Mouse (Mus musculus) forebrain, embryonic 11.5 days (tissue): Measurements from ENCODE around the gene Ache. TPM values are rescaled to one million over a fixed set of nuclear protein-coding genes. Genes with fewer than 3 reads are reported as not detected.

Source experiments
- ATAC-seq: fragments of 200-750 bp; cut with Nextera tagmentation; replicated peaks from 2 replicates; pipeline ENCODE4 v1.8.0; 2017; ENCODE audit warnings: moderate TSS enrichment; ENCODE audit not compliant: low FRiP score
- DNase-seq: peaks from one replicate; pipeline ENCODE4 v3.0.0-alpha.2; 2017; ENCODE audit warnings: low spot score
- H3K27ac ChIP-seq: fragments of 300-500 bp; sonication (generic); 2 replicates; pipeline ENCODE4 v1.5.1; 2014; ENCODE audit warnings: low read depth, low read length
- H3K27me3 ChIP-seq: fragments of 300-500 bp; sonication (generic); 2 replicates; pipeline ENCODE4 v1.6.1; 2014; ENCODE audit warnings: mild to moderate bottlenecking, low read length, mixed read lengths; ENCODE audit not compliant: control insufficient read depth, insufficient read depth
- H3K36me3 ChIP-seq: fragments of 300-500 bp; sonication (generic); 2 replicates; pipeline ENCODE4 v1.6.1; 2014; ENCODE audit warnings: mild to moderate bottlenecking, low read length, moderate library complexity, mixed read lengths; ENCODE audit not compliant: control insufficient read depth, insufficient read depth
- H3K4me1 ChIP-seq: fragments of 300-500 bp; sonication (generic); replicated peaks from 2 replicates; pipeline ENCODE4 v1.6.1; 2014; ENCODE audit warnings: low read length, mixed read lengths; ENCODE audit not compliant: control insufficient read depth, insufficient read depth
- H3K4me2 ChIP-seq: fragments of 300-500 bp; sonication (generic); 2 replicates; pipeline ENCODE4 v1.6.1; 2014; ENCODE audit warnings: low read depth, mild to moderate bottlenecking, low read length, moderate library complexity, mixed read lengths; ENCODE audit not compliant: severe bottlenecking
- H3K4me3 ChIP-seq: fragments of 300-500 bp; sonication (generic); 2 replicates; pipeline ENCODE4 v1.5.1; 2014; ENCODE audit warnings: low read depth, low read length
- H3K9ac ChIP-seq: fragments of 300-500 bp; sonication (generic); 2 replicates; pipeline ENCODE4 v1.6.1; 2014; ENCODE audit warnings: low read length
- H3K9me3 ChIP-seq: fragments of 300-500 bp; sonication (generic); 2 replicates; pipeline ENCODE4 v1.6.1; 2016; ENCODE audit warnings: low read length, mixed read lengths; ENCODE audit not compliant: control insufficient read depth
- WGBS: fragments of 180-500 bp; shearing (Covaris S2); extraction: QIAGEN DNeasy Blood & Tissue Kit; methylation state at CpG from one replicate; pipeline ENCODE4 v1.1.7; 2014; 5-methylcytosine and 5-hydroxymethylcytosine counted together
- polyA plus RNA-seq: library from polyadenylated mRNA; unstranded; fragments of >200 nt; fragmentation: Nextera tagmentation; extraction: Ambion mirVana; gene quantifications from 2 replicates; pipeline ENCODE4 v1.2.1, GENCODE M21; 2014

Ache gene
- polyA plus RNA-seq, 1 experiment from 2014 or later = 3.0 TPM

DNA sequence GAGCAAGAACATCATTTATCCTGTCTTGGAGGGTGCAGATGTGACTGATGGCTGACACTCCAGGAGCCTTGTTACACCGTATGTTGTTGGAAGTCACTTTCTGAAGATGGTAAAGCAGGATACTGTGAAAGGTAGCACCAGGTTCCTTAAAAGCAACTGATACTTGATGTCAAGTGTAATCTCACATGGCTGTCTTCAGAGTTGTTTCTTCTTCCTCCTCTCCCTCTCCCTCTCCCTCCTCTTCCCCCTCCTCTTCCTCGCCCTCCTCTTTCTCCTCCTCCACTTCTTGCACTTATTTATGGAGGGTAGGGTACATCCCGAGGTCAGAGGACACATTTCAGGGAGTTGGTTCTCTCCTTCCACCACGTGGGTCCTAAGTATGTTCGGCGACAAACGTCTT, 1.3 kb upstream of the Ache start:
- Histone ChIP-seq H3K4me2 (no peak overlapping the region), H3K4me1 (peaks cover 13% of the 10 kb centered on the region), H3K27me3 (peaks cover 33% of the 10 kb centered on the region), H3K9me3 (no peaks in the 10 kb centered on the region), H3K9ac (no peak overlapping the region), H3K27ac (no peak overlapping the region), H3K36me3 (no peaks in the 10 kb centered on the region), H3K4me3 (no peak overlapping the region)
- WGBS = 55% methylated on average over 7 of the region's 7 CpGs
- DNase-seq (no peak), ATAC-seq (no peak)

DNA sequence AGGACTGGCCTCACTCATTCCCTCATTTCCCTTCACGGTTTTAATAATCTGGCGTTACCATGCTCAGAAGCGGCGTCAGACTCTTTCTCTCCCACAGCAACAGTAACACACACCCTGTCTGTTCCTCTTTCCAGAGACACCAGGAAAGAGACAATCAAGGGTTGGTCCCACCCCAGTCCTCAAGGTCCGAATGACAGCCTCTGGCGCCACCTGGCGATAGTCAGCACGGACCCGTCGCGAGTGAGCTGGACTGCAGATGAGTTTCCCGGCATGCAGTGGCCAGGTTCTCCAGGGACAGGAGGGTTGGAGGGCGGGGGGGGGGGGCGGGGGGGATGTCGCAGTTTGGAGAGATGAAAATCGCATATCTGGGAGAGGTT, 676 bp upstream of the Ache start:
- Histone ChIP-seq H3K9ac (peak overlapping the region; percentile 52; the same call in 1 of the 2 replicates), H3K27ac (no peak overlapping the region)
- ATAC-seq = peak; percentile 65

GRCm38 (mm10) chr5:137287953-137288743, 829 bp downstream of the Ache start:
- Histone ChIP-seq H3K9ac (peak overlapping the region; percentile 55), H3K4me2 (peak overlapping the region; percentile 88), H3K9me3 (no peaks in the 10 kb centered on the region), H3K36me3 (no peaks in the 10 kb centered on the region), H3K4me3 (peak overlapping the region; percentile 41), H3K4me1 (peaks cover 13% of the 10 kb centered on the region), H3K27me3 (peaks cover 37% of the 10 kb centered on the region), H3K27ac (no peak overlapping the region)
- ATAC-seq (no peak), DNase-seq (peak; percentile 73)
- 1% methylated on average over 58 of the region's 65 CpGs for WGBS

More for the DNA sequence above, 676 bp upstream of the Ache start:
- H3K4me2 ChIP-seq = peak overlapping the region; percentile 88
- peak overlapping the region; percentile 41 for H3K4me3 ChIP-seq
- peaks cover 13% of the 10 kb centered on the region for H3K4me1 ChIP-seq
- under 1% methylated on average over 16 of the region's 16 CpGs for WGBS
- H3K27me3 ChIP-seq = peaks cover 35% of the 10 kb centered on the region
- peak; percentile 94 for DNase-seq
- no peaks in the 10 kb centered on the region for H3K36me3 ChIP-seq
- no peaks in the 10 kb centered on the region for H3K9me3 ChIP-seq

- no peak for ATAC-seq
- 1% methylated on average over 25 of the region's 25 CpGs for WGBS
Observed at GRCm38 (mm10) chr5:137288999-137289470, 1.7 kb downstream of the Ache start.

GRCm38 (mm10) chr5:137289591-137290365, 2.5 kb downstream of the Ache start:
- H3K9me3 ChIP-seq = no peaks in the 10 kb centered on the region
- H3K4me1 ChIP-seq = peaks cover 15% of the 10 kb centered on the region
- no peaks in the 10 kb centered on the region; the same call in 1 of the 2 replicates for H3K36me3 ChIP-seq
- peaks cover 37% of the 10 kb centered on the region for H3K27me3 ChIP-seq
- no peak overlapping the region; the same call in 1 of the 2 replicates for H3K4me2 ChIP-seq
- WGBS = 49% methylated on average over 13 of the region's 13 CpGs
- H3K4me3 ChIP-seq = 0 out of 2 replicates have a peak overlapping the region, but pooled peaks have one; percentile 4
- no peak overlapping the region for H3K27ac ChIP-seq
- DNase-seq (no peak), ATAC-seq (no peak)
- H3K9ac ChIP-seq = no peak overlapping the region

More at GRCm38 (mm10) chr5:137288999-137289470, 1.7 kb downstream of the Ache start:
- H3K4me3 ChIP-seq = peak overlapping the region; percentile 41
- no peaks in the 10 kb centered on the region for H3K9me3 ChIP-seq
- DNase-seq = peak; percentile 81
- no peak overlapping the region for H3K27ac ChIP-seq
- H3K27me3 ChIP-seq = peaks cover 37% of the 10 kb centered on the region
- H3K4me1 ChIP-seq = peaks cover 13% of the 10 kb centered on the region
- H3K9ac ChIP-seq = no peak overlapping the region
- H3K36me3 ChIP-seq = no peaks in the 10 kb centered on the region
- H3K4me2 ChIP-seq = peak overlapping the region; percentile 88

DNA sequence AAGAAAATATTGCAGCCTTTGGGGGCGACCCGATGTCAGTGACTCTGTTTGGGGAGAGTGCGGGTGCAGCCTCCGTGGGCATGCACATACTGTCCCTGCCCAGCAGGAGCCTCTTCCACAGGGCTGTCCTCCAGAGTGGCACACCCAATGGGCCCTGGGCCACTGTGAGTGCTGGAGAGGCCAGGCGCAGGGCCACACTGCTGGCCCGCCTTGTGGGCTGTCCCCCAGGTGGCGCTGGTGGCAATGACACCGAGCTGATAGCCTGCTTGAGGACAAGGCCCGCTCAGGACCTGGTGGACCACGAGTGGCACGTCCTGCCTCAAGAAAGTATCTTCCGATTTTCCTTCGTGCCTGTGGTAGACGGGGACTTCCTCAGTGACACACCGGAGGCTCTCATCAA, 3.4 kb downstream of the Ache start:
- H3K9ac ChIP-seq = no peak overlapping the region
- peak overlapping the region; percentile 11; the same call in 1 of the 2 replicates for H3K4me2 ChIP-seq
- 0 out of 2 replicates have a peak overlapping the region, but pooled peaks have one; percentile 31 for H3K27ac ChIP-seq
- H3K9me3 ChIP-seq = no peaks in the 10 kb centered on the region
- H3K4me3 ChIP-seq = no peak overlapping the region
- no peaks in the 10 kb centered on the region; the same call in 1 of the 2 replicates for H3K36me3 ChIP-seq
- peaks cover 19% of the 10 kb centered on the region for H3K4me1 ChIP-seq
- ATAC-seq (no peak), DNase-seq (peak; percentile 83)
- peaks cover 37% of the 10 kb centered on the region for H3K27me3 ChIP-seq
- 19% methylated on average over 15 of the region's 15 CpGs for WGBS

GRCm38 (mm10) chr5:137291381-137291926, 4.1 kb downstream of the Ache start:
- Histone ChIP-seq H3K4me1 (peaks cover 19% of the 10 kb centered on the region), H3K9me3 (no peaks in the 10 kb centered on the region), H3K36me3 (peaks cover 4% of the 10 kb centered on the region; the same call in 1 of the 2 replicates), H3K27me3 (peaks cover 37% of the 10 kb centered on the region), H3K9ac (no peak overlapping the region), H3K27ac (no peak overlapping the region), H3K4me2 (no peak overlapping the region), H3K4me3 (no peak overlapping the region)
- WGBS = 72% methylated on average over 15 of the region's 15 CpGs
- DNase-seq (no peak), ATAC-seq (no peak)

- Histone ChIP-seq H3K4me1 (peaks cover 9% of the 10 kb centered on the region), H3K4me2 (peak overlapping the region; percentile 98), H3K27ac (no peak overlapping the region), H3K27me3 (peaks cover 25% of the 10 kb centered on the region), H3K9me3 (no peaks in the 10 kb centered on the region), H3K4me3 (peak overlapping the region; percentile 54), H3K36me3 (peaks cover 20% of the 10 kb centered on the region), H3K9ac (peak overlapping the region; percentile 77)
- WGBS = 0% methylated on average over 15 of the region's 15 CpGs
- peak; percentile 34 for ATAC-seq
- DNase-seq = peak; percentile 84
Observed at GRCm38 (mm10) chr5:137293282-137293681, 6.0 kb downstream of the Ache start.
